Mouse (Mus musculus) activated CD4-positive, CD25-positive, alpha-beta regulatory T cell, adult 4 months (primary cell): ENCODE results near the gene Scgb2b12. TPM values are rescaled to one million over a fixed set of nuclear protein-coding genes. Genes with fewer than 3 reads are reported as not detected.
"Not testable (repeated sequence)": the region's sequence is repeated elsewhere in the genome, so short reads cannot be mapped to it uniquely, and the experiment has no call there.

Experiments used
- ATAC-seq: one replicate; pipeline ENCODE4 v1.8.0; 2017
- polyA plus RNA-seq, 2 experiments: library from polyadenylated mRNA; unstranded; fragments of 100-300 nt; shearing (Covaris generic); gene quantifications; one replicate each; pipeline ENCODE4 v1.2.1; 2017

Gene Scgb2b12
- polyA plus RNA-seq, result not detected

- not testable (repeated sequence) for ATAC-seq
These were observed at the start of gene Scgb2b12 for GRCm38 (mm10) chr7:32327145-32327544. Scgb2b12 (minus strand) TSS chr7:32327245.

- not testable (repeated sequence) for ATAC-seq
These were observed 6.8 kb upstream of the Scgb2b12 start, which contains the start of gene Scgb1b12 for GRCm38 (mm10) chr7:32333882-32334281. Scgb1b12 (plus strand) TSS chr7:32334182.

Other genes with a start within 250 kb of the Scgb2b12 start
- gene Scgb1b10, start 226.4 kb downstream of the Scgb2b12 start, polyA plus RNA-seq, result not detected
- not detected for gene Scgb2b11, start 116.1 kb downstream of the Scgb2b12 start, polyA plus RNA-seq
- gene Scgb1b11, start 104.4 kb downstream of the Scgb2b12 start, polyA plus RNA-seq, result not detected
- not detected for gene Scgb1b12, start 6.9 kb upstream of the Scgb2b12 start, polyA plus RNA-seq
- not detected for gene Scgb1b29, start 114.3 kb upstream of the Scgb2b12 start, polyA plus RNA-seq